Mouse (Mus musculus): Measurements from ENCODE around the gene Rpl9-ps6. TPM values are rescaled to one million over a fixed set of nuclear protein-coding genes. Genes with fewer than 3 reads are reported as not detected.

Rpl9-ps6 gene
- polyA plus RNA-seq, 3 experiments from 2014 or later = 239 to 553 (median 263) TPM

Other genes starting within 250 kb of the Rpl9-ps6 start
- 10 to 100 TPM; 47.8 to 56.5 (median 51.5) TPM for gene Sgms1, start 76.9 kb downstream of the Rpl9-ps6 start, polyA plus RNA-seq (2017; shearing (Covaris generic))
- 10 to 100 TPM in 2 of 3 experiments, 1 to 10 TPM in 1; 8.0 to 12.0 (median 11.6) TPM for gene Minpp1, start 19.2 kb upstream of the Rpl9-ps6 start, polyA plus RNA-seq (2017; shearing (Covaris generic))
- under 1 TPM; 0.30 to 0.39 (median 0.39) TPM for gene Papss2, start 129.2 kb upstream of the Rpl9-ps6 start, polyA plus RNA-seq (2017; shearing (Covaris generic))